Comparison of ENCODE assay signal across 1 mouse cellular context in genomic region chr17:35259621-35260020, GRCm38 (mm10).
TF ChIP-seq lines count a peak whose summit lies in the region.

No protein-coding gene starts in this region.

TF ChIP-seq in MEL, 35 proteins besides CTCF, POLR2A, EP300 and RAD21:
- TF ChIP-seq TAL1 (IDR thresholded peaks at IDR 0.05; ENCODE audit: low read length) (no peak), RCOR1 (IDR thresholded peaks at IDR 0.05; ENCODE audit: low read depth, low read length) (no peak), ZNF384 (IDR thresholded peaks at IDR 0.05; ENCODE audit: low read depth, low read length) (no peak), CHD2 (IDR thresholded peaks at IDR 0.05; ENCODE audit: low read length) (no peak), NRF1 (IDR thresholded peaks at IDR 0.05; ENCODE audit: insufficient read depth, low read depth, low read length, poor library complexity, severe bottlenecking) (no peak), USF1 (IDR thresholded peaks at IDR 0.05; ENCODE audit: low read depth, low read length) (no peak), POLR2AphosphoS5 (IDR thresholded peaks at IDR 0.05; ENCODE audit: borderline replicate concordance, low read depth, low read length) (no peak), ZKSCAN1 (IDR thresholded peaks at IDR 0.05; ENCODE audit: low read depth, low read length) (no peak), HCFC1 (IDR thresholded peaks at IDR 0.05; ENCODE audit: low read depth, low read length) (no peak), MYB (IDR thresholded peaks at IDR 0.05; ENCODE audit: low read depth, low read length) (no peak), NELFE (IDR thresholded peaks at IDR 0.05; ENCODE audit: low read depth, low read length) (no peak), UBTF (IDR thresholded peaks at IDR 0.05; ENCODE audit: borderline replicate concordance, insufficient read depth, low read depth, low read length) (no peak), GATA1 (IDR thresholded peaks at IDR 0.05; ENCODE audit: low read depth, low read length) (no peak), POLR2AphosphoS2 (IDR thresholded peaks at IDR 0.05; ENCODE audit: low read length) (no peak), MXI1 (IDR thresholded peaks at IDR 0.05; ENCODE audit: low read depth, low read length) (no peak), CHD1 (IDR thresholded peaks at IDR 0.05; ENCODE audit: low read depth, low read length) (no peak), E2F4 (IDR thresholded peaks at IDR 0.05; ENCODE audit: borderline replicate concordance, low read depth, low read length) (no peak), ELF1 (IDR thresholded peaks at IDR 0.05; ENCODE audit: low read depth, low read length) (no peak), SIN3A (IDR thresholded peaks at IDR 0.05; ENCODE audit: low read length) (no peak), MEF2A (IDR thresholded peaks at IDR 0.05; ENCODE audit: extremely low read depth, insufficient replicate concordance, low read depth, low read length, poor library complexity, severe bottlenecking) (no peak)
